Mouse (Mus musculus) lung, embryonic 16.5 days (tissue): ENCODE data around the gene Map6. TPM values are rescaled to one million over a fixed set of nuclear protein-coding genes. Genes with fewer than 3 reads are reported as not detected.

ENCODE experiments used
- ATAC-seq: fragments of 200-750 bp; cut with Nextera tagmentation; 2 replicates; pipeline ENCODE4 v1.8.0; 2017; ENCODE audit warnings: low read depth, mild to moderate bottlenecking, moderate library complexity
- H3K27ac ChIP-seq: fragments of 300-500 bp; sonication (generic); 2 replicates; pipeline ENCODE4 v1.5.1; 2014; ENCODE audit warnings: mild to moderate bottlenecking, control low read depth, low read length
- H3K27me3 ChIP-seq: fragments of 300-500 bp; sonication (generic); 2 replicates; pipeline ENCODE4 v1.6.1; 2014; ENCODE audit warnings: low read depth, low read length, mixed read lengths; ENCODE audit not compliant: control insufficient read depth, insufficient read depth
- H3K36me3 ChIP-seq: fragments of 300-500 bp; sonication (generic); 2 replicates; pipeline ENCODE4 v1.6.1; 2014; ENCODE audit warnings: low read length; ENCODE audit not compliant: control insufficient read depth, insufficient read depth
- H3K4me1 ChIP-seq: fragments of 300-500 bp; sonication (generic); replicated peaks from 2 replicates; pipeline ENCODE4 v1.6.1; 2014; ENCODE audit warnings: low read length, mixed read lengths; ENCODE audit not compliant: control insufficient read depth, insufficient read depth
- H3K4me2 ChIP-seq: fragments of 300-500 bp; sonication (generic); 2 replicates; pipeline ENCODE4 v1.6.1; 2014; ENCODE audit warnings: low read depth, low read length, control low read depth
- H3K4me3 ChIP-seq: fragments of 300-500 bp; sonication (generic); 2 replicates; pipeline ENCODE4 v1.5.1; 2014; ENCODE audit warnings: mild to moderate bottlenecking, low read length, control low read depth
- H3K9ac ChIP-seq: fragments of 300-500 bp; sonication (generic); 2 replicates; pipeline ENCODE4 v1.6.1; 2014; ENCODE audit warnings: low read length, control low read depth
- H3K9me3 ChIP-seq: fragments of 300-500 bp; sonication (generic); 2 replicates; pipeline ENCODE4 v1.6.1; 2016; ENCODE audit warnings: low read length; ENCODE audit not compliant: control insufficient read depth
- WGBS: fragments of 180-500 bp; shearing (Covaris S2); extraction: QIAGEN DNeasy Blood & Tissue Kit; methylation state at CpG from one replicate; pipeline ENCODE4 v1.1.7; 2014; 5-methylcytosine and 5-hydroxymethylcytosine counted together
- polyA plus RNA-seq: library from polyadenylated mRNA; unstranded; fragments of >200 nt; fragmentation: Nextera tagmentation; extraction: Ambion mirVana; gene quantifications from 2 replicates; pipeline ENCODE4 v1.2.1, GENCODE M21; 2015

Map6 gene
- polyA plus RNA-seq, 1 experiment from 2014 or later, result 3.0 TPM

DNA sequence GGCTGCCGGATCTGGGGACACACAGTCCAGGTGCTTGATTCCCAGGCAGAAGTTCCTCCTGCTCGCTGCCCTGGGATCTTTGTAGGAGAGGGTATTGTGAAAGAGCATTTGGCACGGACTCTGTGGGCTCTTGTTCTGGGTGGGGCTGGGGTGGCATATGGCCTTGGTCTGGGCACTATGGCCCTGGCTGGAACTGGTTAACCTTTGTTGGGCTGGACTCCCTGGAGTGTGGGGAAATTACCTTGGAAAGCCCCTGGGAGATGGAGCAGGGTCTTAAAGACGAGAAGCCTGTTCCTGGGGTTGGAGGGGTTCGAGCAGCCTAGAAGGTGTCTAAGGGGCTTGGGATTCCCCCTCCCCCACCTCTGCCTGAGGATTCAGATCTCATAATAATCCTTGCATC, 116.0 kb downstream of the Map6 start:
- Histone ChIP-seq H3K4me1 (peaks cover 35% of the 10 kb centered on the region), H3K27me3 (no peaks in the 10 kb centered on the region), H3K36me3 (no peaks in the 10 kb centered on the region), H3K4me3 (peak overlapping the region; percentile 71), H3K9me3 (no peaks in the 10 kb centered on the region), H3K4me2 (peak overlapping the region; percentile 94), H3K9ac (peak overlapping the region; percentile 83), H3K27ac (peak overlapping the region; percentile 88)
- ATAC-seq, result no peak
- WGBS, result 48% methylated on average over 5 of the region's 5 CpGs

DNA sequence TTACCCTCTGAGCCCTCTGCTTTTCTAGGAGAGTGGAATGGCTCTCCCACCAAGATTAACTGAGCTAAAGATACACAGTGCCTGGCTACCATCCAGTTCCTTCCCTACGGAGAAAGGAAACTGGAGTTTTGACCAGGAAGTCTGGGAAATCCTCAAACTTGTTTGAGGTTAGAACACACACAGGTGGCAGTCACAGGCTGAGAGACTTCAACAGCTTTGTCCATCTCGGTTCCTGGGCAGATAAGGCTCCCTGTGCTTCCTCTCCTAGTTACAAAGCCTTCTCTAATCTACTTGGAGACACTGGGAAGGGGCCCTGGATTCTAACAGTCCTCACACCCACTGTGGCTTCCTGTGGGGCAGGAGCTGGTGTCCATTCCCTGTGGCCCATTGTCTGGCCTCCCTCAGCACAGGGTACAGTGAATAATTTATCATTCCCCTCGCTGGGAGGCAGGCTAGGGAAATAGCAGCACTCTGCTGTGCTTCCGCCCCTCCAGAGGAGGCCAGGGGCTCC, 116.9 kb downstream of the Map6 start:
- no peaks in the 10 kb centered on the region for H3K36me3 ChIP-seq
- 8% methylated on average over 4 of the region's 4 CpGs for WGBS
- H3K27me3 ChIP-seq, result no peaks in the 10 kb centered on the region
- H3K9me3 ChIP-seq, result no peaks in the 10 kb centered on the region
- H3K4me2 ChIP-seq, result peak overlapping the region; percentile 94
- H3K27ac ChIP-seq, result peak overlapping the region; percentile 88
- peak; percentile 10; the same call in 1 of the 2 replicates for ATAC-seq
- peak overlapping the region; percentile 83 for H3K9ac ChIP-seq
- peaks cover 39% of the 10 kb centered on the region for H3K4me1 ChIP-seq
- H3K4me3 ChIP-seq, result peak overlapping the region; percentile 71

GRCm38 (mm10) chr7:99386030-99386429, 118.8 kb downstream of the Map6 start:
- H3K4me1 ChIP-seq, result peaks cover 33% of the 10 kb centered on the region
- no peak overlapping the region for H3K27ac ChIP-seq
- H3K36me3 ChIP-seq, result no peaks in the 10 kb centered on the region
- no peak overlapping the region for H3K4me2 ChIP-seq
- 0 out of 2 replicates have a peak overlapping the region, but pooled peaks have one; percentile 2 for H3K9ac ChIP-seq
- H3K27me3 ChIP-seq, result no peaks in the 10 kb centered on the region
- ATAC-seq, result no peak
- H3K4me3 ChIP-seq, result no peak overlapping the region
- H3K9me3 ChIP-seq, result no peaks in the 10 kb centered on the region
- WGBS, result 64% methylated on average over 5 of the region's 5 CpGs

Other genes starting within 250 kb of the Map6 start
- gene Uvrag, start 126.3 kb upstream of the Map6 start, polyA plus RNA-seq, result 22.4 and 24.1 TPM in 2 replicates
- gene Dgat2, start 84.7 kb upstream of the Map6 start, polyA plus RNA-seq, result 38.3 and 41.9 TPM in 2 replicates
- 0.80 and 0.94 TPM in 2 replicates for gene Mogat2, start 28.8 kb upstream of the Map6 start, polyA plus RNA-seq
- 1,678 and 1,766 TPM in 2 replicates for gene Serpinh1, start 85.8 kb downstream of the Map6 start, polyA plus RNA-seq
- gene Gdpd5, start 114.0 kb downstream of the Map6 start, polyA plus RNA-seq, result 22.4 and 24.1 TPM in 2 replicates
- gene Klhl35, start 198.6 kb downstream of the Map6 start, polyA plus RNA-seq, result 0.24 and 0.30 TPM in 2 replicates
- 818 and 826 TPM in 2 replicates for gene Rps3, start 216.3 kb downstream of the Map6 start, polyA plus RNA-seq